Mouse (Mus musculus): ENCODE data around the gene Eif4ebp2. TPM values are rescaled to one million over a fixed set of nuclear protein-coding genes. Genes with fewer than 3 reads are reported as not detected.

The Eif4ebp2 gene
- polyA plus RNA-seq, 1 experiment: 132 TPM

DNA sequence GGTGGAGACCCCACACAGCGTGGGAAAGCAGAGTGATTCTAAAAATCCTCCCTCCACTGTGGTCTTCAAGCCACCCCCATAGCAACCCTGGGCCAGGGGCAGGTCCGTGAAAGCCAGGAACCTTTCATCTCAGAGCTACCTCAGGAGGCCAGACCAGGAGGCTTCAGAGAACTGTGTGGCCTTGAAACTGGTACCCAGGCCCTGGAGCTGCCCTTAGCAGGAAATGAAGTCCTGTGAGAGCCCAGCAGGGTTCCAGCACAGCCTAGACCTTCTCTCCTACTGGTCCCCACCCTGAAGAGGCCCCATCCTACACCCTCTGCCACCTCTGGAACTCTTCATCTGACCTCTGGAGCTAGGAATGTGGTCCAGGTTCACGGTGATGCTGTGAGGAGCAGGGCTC is 54.3 kb downstream of the Eif4ebp2 start:
- Histone ChIP-seq H3K4me3 (replicated peaks; ENCODE audit: extremely low read depth, low read depth, low read length) (no peak overlapping the region), H3K4me1 (ENCODE audit: control insufficient read depth, insufficient read depth, low read length) (peaks cover 3% of the 10 kb centered on the region; the same call in 1 of the 2 replicates)
- TF ChIP-seq POLR2A (IDR thresholded peaks at IDR 0.05; ENCODE audit: borderline replicate concordance, extremely low read depth, low read depth, low read length) (no peak), CTCF (IDR thresholded peaks at IDR 0.05; ENCODE audit: insufficient read depth, low read length) (no peak)
- no peak for DNase-seq
- WGBS: 76% methylated on average over 3 of the region's 3 CpGs

DNA sequence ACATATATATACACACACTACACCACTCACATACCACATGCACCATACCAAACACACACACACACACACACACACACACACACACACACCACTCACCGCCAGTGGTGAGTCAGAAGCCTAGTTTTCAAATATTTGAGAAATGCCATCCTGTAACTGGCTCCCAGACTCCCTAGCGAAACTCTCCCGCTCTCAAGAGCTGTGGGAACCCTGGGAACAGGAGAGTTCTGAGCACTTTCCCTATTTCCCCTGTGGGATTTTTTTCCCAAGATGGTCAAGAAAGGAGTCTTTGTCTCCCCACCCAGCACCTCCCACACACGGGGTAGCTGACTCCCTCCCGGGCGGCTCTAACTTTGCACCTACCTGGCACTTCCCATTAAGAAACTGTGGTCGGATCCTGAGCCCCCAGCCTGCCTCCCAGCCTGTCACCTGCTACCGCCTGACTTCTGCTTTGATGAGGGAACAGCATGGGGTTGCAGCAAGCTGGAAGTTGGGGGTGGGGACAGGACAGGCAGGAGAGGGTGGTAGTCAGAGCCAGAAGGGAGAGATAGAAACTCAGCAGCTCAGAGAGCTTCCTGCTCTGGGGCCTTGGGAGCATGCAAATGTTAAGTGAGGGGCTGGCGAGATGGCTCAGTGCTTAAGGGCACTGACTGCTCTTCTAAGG is 57.9 kb downstream of the Eif4ebp2 start:
- no peak overlapping the region for H3K4me3 ChIP-seq (replicated peaks; ENCODE audit: extremely low read depth, low read depth, low read length)

DNA sequence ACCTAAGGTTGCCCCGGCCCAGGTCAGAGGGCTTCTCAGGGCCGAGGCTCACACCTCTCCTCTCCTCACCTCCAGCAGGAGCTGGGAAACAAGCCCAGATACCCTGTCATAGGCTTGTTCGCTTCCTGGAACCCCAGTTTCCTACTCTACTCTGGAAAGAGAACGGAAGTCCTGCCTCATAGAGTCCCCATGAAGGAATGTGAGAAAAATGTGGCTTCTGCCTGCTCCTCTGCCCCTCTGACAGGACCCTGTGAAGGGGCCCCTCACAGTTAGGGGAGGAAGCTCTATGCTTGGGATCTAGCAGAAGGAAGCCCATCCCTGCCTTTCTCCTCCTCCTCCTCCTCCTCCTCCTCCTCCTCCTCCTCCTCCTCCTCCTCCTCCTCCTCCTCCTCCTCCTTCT is 59.9 kb downstream of the Eif4ebp2 start:
- Histone ChIP-seq H3K4me3 (replicated peaks; ENCODE audit: extremely low read depth, low read depth, low read length) (no peak overlapping the region), H3K4me1 (ENCODE audit: control insufficient read depth, insufficient read depth, low read length) (peaks cover 9% of the 10 kb centered on the region)
- no peak for TF ChIP-seq POLR2A (IDR thresholded peaks at IDR 0.05; ENCODE audit: borderline replicate concordance, extremely low read depth, low read depth, low read length)
- TF ChIP-seq CTCF (IDR thresholded peaks at IDR 0.05; ENCODE audit: insufficient read depth, low read length): no peak
- WGBS: 24% methylated on average over 4 of the region's 4 CpGs
- no peak for DNase-seq

More for the DNA sequence above, 57.9 kb downstream of the Eif4ebp2 start:
- WGBS: 38% methylated on average over 9 of the region's 9 CpGs
- TF ChIP-seq POLR2A (IDR thresholded peaks at IDR 0.05; ENCODE audit: borderline replicate concordance, extremely low read depth, low read depth, low read length) (no peak), CTCF (IDR thresholded peaks at IDR 0.05; ENCODE audit: insufficient read depth, low read length) (no peak)
- peaks cover 9% of the 10 kb centered on the region for H3K4me1 ChIP-seq (ENCODE audit: control insufficient read depth, insufficient read depth, low read length)
- DNase-seq: no peak

DNA sequence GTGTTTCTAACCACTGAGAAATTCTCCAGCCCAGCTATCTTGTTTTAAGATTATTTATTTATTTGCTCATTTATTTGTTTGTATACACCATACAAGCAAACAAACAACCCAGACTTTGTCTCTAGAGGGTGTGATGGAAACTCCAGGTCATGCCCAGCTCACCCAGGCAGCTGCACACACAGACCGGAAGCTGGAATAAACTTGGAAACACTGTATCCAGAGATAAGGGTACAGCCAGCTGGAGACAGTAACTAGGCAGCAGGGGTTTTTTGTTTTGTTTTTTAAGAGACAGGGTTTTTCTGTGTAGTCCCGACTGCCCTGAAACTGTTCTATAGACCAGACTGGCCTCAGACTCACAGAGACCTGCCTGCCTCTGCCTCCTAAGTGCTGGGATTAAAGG is 62.3 kb downstream of the Eif4ebp2 start:
- WGBS: 31% methylated on average over 2 of the region's 2 CpGs
- H3K4me1 ChIP-seq (ENCODE audit: control insufficient read depth, insufficient read depth, low read length): peaks cover 9% of the 10 kb centered on the region
- no peak for DNase-seq

DNA sequence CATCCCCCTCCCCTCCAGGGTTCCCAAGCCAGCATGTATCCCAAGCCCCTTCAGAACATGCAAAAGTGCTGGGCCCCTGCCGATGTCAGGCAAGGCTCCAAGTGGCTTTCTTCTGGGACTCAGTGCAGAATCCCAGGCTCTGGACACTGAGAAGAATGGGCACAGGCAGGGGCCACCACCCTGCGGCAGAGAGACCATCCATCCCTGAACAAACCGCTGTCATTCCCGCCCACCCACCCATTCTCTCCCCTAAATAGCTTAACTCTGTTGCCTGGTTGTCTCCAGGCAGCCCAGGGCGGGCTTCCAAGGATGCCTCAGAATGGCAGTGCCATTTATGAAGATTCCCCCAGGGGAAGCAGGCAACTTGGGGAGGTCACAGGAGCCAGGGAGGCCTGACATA is 63.4 kb downstream of the Eif4ebp2 start:
- Histone ChIP-seq H3K4me1 (ENCODE audit: control insufficient read depth, insufficient read depth, low read length) (peaks cover 7% of the 10 kb centered on the region), H3K4me3 (replicated peaks; ENCODE audit: extremely low read depth, low read depth, low read length) (no peak overlapping the region)
- TF ChIP-seq CTCF (IDR thresholded peaks at IDR 0.05; ENCODE audit: insufficient read depth, low read length): no peak
- TF ChIP-seq POLR2A (IDR thresholded peaks at IDR 0.05; ENCODE audit: borderline replicate concordance, extremely low read depth, low read depth, low read length): no peak
- 91% methylated on average over 5 of the region's 5 CpGs for WGBS
- DNase-seq: no peak

More for the DNA sequence above, 62.3 kb downstream of the Eif4ebp2 start:
- TF ChIP-seq CTCF (IDR thresholded peaks at IDR 0.05; ENCODE audit: insufficient read depth, low read length) (no peak), POLR2A (IDR thresholded peaks at IDR 0.05; ENCODE audit: borderline replicate concordance, extremely low read depth, low read depth, low read length) (no peak)
- no peak overlapping the region for H3K4me3 ChIP-seq (replicated peaks; ENCODE audit: extremely low read depth, low read depth, low read length)

DNA sequence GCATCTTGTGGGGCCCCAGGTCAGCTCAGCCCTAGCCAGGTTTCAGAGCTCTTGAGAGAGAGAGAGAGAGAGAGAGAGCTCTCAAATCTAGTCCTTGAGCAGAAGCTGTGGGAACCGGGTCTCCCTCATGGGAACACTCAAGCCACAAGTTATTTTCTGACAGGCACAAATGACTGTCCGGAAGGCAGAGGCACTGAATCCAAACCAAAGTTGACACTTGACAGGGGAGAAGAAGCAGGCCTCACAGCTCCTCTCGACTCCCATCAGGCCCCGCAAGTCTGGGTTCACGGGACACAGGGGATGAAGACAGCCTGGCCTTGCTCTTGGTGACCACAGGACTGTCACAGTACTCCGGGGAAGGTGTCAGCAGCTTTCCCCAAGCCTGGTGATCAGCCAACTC is 66.2 kb downstream of the Eif4ebp2 start:
- WGBS: 49% methylated on average over 6 of the region's 6 CpGs
- no peak for TF ChIP-seq CTCF (IDR thresholded peaks at IDR 0.05; ENCODE audit: insufficient read depth, low read length)
- TF ChIP-seq POLR2A (IDR thresholded peaks at IDR 0.05; ENCODE audit: borderline replicate concordance, extremely low read depth, low read depth, low read length): no peak
- peaks cover 7% of the 10 kb centered on the region for H3K4me1 ChIP-seq (ENCODE audit: control insufficient read depth, insufficient read depth, low read length)
- H3K4me3 ChIP-seq (replicated peaks; ENCODE audit: extremely low read depth, low read depth, low read length): no peak overlapping the region
- DNase-seq: no peak

DNA sequence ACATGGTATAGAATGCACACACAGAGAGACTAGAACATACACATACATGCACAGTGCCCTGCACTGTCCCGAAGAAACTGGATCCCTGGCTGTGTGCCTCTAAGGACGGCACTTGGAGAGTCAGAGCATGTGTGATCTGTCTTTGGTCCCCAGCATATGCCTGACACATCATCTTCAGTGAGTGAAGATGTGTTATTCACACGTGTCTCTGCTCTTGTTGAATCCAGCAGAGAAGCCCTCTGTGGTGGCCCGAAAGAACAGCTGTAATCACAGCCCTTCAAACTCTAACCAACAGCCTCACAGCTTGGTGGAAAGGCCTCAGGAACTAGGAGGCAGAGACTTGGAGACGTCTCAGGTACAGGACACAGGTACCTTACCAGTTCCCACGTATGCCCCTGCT is 67.3 kb downstream of the Eif4ebp2 start:
- DNase-seq: no peak
- no peak for TF ChIP-seq CTCF (IDR thresholded peaks at IDR 0.05; ENCODE audit: insufficient read depth, low read length)
- no peak for TF ChIP-seq POLR2A (IDR thresholded peaks at IDR 0.05; ENCODE audit: borderline replicate concordance, extremely low read depth, low read depth, low read length)
- 81% methylated on average over 6 of the region's 6 CpGs for WGBS
- no peak overlapping the region for H3K4me3 ChIP-seq (replicated peaks; ENCODE audit: extremely low read depth, low read depth, low read length)
- peaks cover 12% of the 10 kb centered on the region for H3K4me1 ChIP-seq (ENCODE audit: control insufficient read depth, insufficient read depth, low read length)

DNA sequence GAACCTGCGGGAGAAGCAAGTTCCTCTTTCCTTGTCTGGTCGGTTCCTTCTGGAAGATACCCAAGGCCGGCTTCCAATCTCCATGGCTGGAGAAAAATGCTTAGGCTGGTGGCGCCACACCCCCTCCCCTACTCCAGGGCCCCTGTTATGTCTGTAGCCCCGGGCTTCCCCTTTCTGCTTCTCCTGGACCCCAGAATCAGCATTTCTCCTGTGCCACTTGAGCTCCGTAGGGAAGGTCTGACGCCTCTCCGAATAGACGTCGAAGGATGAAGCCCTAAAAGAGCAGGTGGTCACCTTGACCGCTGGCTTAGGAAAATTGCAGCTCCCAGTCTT is 68.8 kb downstream of the Eif4ebp2 start:
- TF ChIP-seq POLR2A (IDR thresholded peaks at IDR 0.05; ENCODE audit: borderline replicate concordance, extremely low read depth, low read depth, low read length) (no peak), CTCF (IDR thresholded peaks at IDR 0.05; ENCODE audit: insufficient read depth, low read length) (no peak)
- Histone ChIP-seq H3K4me1 (ENCODE audit: control insufficient read depth, insufficient read depth, low read length) (peaks cover 22% of the 10 kb centered on the region), H3K4me3 (replicated peaks; ENCODE audit: extremely low read depth, low read depth, low read length) (peak overlapping the region; percentile 86)
- WGBS: 12% methylated on average over 11 of the region's 11 CpGs
- DNase-seq: no peak

DNA sequence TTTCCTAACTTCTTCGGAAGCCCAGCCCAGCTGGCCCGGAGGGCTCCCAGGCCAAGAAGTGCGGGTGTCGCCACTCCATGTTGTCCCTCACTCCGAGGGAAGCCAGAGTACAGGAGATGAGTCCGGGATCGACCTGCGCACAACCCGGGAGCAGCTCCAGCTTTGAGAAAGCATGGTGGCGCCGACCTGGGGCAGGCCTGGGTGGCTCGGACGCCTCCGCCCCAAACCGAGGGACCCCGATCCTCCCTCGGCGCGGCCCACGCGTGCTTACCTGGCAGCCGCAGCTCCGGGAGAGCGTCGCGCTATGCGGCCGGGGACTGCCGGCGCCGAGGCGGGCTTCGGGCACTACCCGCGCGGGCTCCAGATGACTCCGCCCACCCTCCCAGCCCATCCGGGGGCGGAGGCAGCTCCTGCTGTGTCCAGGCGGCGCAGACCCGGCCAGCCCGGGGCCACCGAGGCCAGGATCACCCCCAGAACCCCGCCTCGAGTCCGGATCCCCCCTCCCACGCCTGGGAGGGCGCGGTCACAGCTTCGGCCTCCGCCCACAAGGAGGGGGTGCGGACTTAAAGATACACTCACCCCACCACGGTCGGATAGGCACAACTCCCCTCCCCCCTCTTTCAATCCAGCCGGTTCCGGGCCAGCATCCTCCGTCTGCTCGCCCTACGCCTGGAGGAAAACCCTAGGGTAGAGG is 69.3 kb downstream of the Eif4ebp2 start, which contains the start of gene Pald1:
Pald1 (minus strand) TSS at position 510 of the 694 bp plus-strand sequence.
- Histone ChIP-seq H3K4me1 (ENCODE audit: control insufficient read depth, insufficient read depth, low read length) (peaks cover 25% of the 10 kb centered on the region), H3K4me3 (replicated peaks; ENCODE audit: extremely low read depth, low read depth, low read length) (peak within 1 kb of the TSS; percentile 86)
- TF ChIP-seq CTCF (IDR thresholded peaks at IDR 0.05; ENCODE audit: insufficient read depth, low read length) (no peak), POLR2A (IDR thresholded peaks at IDR 0.05; ENCODE audit: borderline replicate concordance, extremely low read depth, low read depth, low read length) (peak; percentile 85)
- under 1% methylated on average over 58 of the region's 60 CpGs for WGBS
- DNase-seq: peak; percentile 63

DNA sequence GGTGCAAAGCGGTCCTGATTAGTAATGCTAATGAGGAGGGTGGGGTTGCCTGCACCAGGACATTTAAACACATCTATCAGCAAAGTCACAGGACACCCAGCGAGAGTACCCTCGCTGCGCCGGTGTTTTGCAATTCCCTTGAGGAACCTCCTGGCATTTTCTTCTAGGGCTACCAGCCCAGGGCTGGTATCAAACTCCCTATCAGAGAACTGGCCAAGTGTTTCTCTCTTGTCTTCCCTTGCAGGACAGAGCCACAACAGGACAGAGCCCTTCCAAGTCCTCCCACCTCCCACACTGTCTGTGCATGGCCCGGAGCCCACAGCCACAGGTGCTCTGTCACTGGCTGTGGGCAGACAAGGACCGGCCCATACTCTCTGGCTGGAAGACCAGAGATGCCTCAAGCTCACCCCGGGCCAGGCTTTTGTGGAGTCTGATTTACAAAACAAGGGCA is 70.2 kb downstream of the Eif4ebp2 start:
- 1% methylated on average over 8 of the region's 8 CpGs for WGBS
- peaks cover 30% of the 10 kb centered on the region for H3K4me1 ChIP-seq (ENCODE audit: control insufficient read depth, insufficient read depth, low read length)
- no peak for DNase-seq

More for the DNA sequence above, 70.2 kb downstream of the Eif4ebp2 start:
- TF ChIP-seq POLR2A (IDR thresholded peaks at IDR 0.05; ENCODE audit: borderline replicate concordance, extremely low read depth, low read depth, low read length) (no peak), CTCF (IDR thresholded peaks at IDR 0.05; ENCODE audit: insufficient read depth, low read length) (no peak)
- peak overlapping the region; percentile 86 for H3K4me3 ChIP-seq (replicated peaks; ENCODE audit: extremely low read depth, low read depth, low read length)

Measured in lung, adult 2 months (tissue).